Mouse (Mus musculus) liver, embryonic 12.5 days (tissue): ENCODE results near the gene Vars2. TPM values are rescaled to one million over a fixed set of nuclear protein-coding genes. Genes with fewer than 3 reads are reported as not detected.

Experiments used
- ATAC-seq: fragments of 200-750 bp; cut with Nextera tagmentation; 2 replicates; pipeline ENCODE4 v1.8.0; 2017; ENCODE audit warnings: moderate number of reproducible peaks, mild to moderate bottlenecking, moderate library complexity
- H3K27ac ChIP-seq: fragments of 300-500 bp; sonication (generic); 2 replicates; pipeline ENCODE4 v1.5.1; 2016; ENCODE audit warnings: mild to moderate bottlenecking
- H3K27me3 ChIP-seq: fragments of 300-500 bp; sonication (generic); replicated peaks from 2 replicates; pipeline ENCODE4 v1.6.1; 2016; ENCODE audit warnings: mild to moderate bottlenecking, moderate library complexity
- H3K36me3 ChIP-seq: fragments of 300-500 bp; sonication (generic); 2 replicates; pipeline ENCODE4 v1.6.1; 2016; ENCODE audit warnings: mild to moderate bottlenecking, moderate library complexity
- H3K4me1 ChIP-seq: fragments of 300-500 bp; sonication (generic); 2 replicates; pipeline ENCODE4 v1.6.1; 2016
- H3K4me2 ChIP-seq: fragments of 300-500 bp; sonication (generic); 2 replicates; pipeline ENCODE4 v1.6.1; 2016; ENCODE audit warnings: mild to moderate bottlenecking, moderate library complexity
- H3K4me3 ChIP-seq: fragments of 300-500 bp; sonication (generic); 2 replicates; pipeline ENCODE4 v1.5.1; 2016; ENCODE audit warnings: mild to moderate bottlenecking, moderate library complexity
- H3K9ac ChIP-seq: fragments of 300-500 bp; sonication (generic); 2 replicates; pipeline ENCODE4 v1.6.1; 2016; ENCODE audit warnings: mild to moderate bottlenecking, moderate library complexity
- H3K9me3 ChIP-seq: fragments of 300-500 bp; sonication (generic); replicated peaks from 2 replicates; pipeline ENCODE4 v1.6.1; 2016; ENCODE audit warnings: mild to moderate bottlenecking, moderate library complexity
- WGBS: fragments of 180-500 bp; shearing (Covaris S2); methylation state at CpG from one replicate; pipeline ENCODE4 v1.1.7; 2016; ENCODE audit not compliant: insufficient replicate concordance; 5-methylcytosine and 5-hydroxymethylcytosine counted together
- polyA plus RNA-seq: library from polyadenylated mRNA; unstranded; fragments of >200 nt; fragmentation: Nextera tagmentation; extraction: Ambion mirVana; gene quantifications from 2 replicates; pipeline ENCODE4 v1.2.1, GENCODE M21; 2016

Gene Vars2
- polyA plus RNA-seq, 1 experiment from 2014 or later, result 11.8 TPM

- Histone ChIP-seq H3K27ac (no peak overlapping the region), H3K27me3 (peaks cover 37% of the 10 kb centered on the region), H3K4me1 (no peaks in the 10 kb centered on the region), H3K9ac (no peak overlapping the region), H3K9me3 (no peaks in the 10 kb centered on the region), H3K36me3 (peaks cover 8% of the 10 kb centered on the region; the same call in 1 of the 2 replicates), H3K4me2 (no peak overlapping the region), H3K4me3 (no peak overlapping the region)
- 60% methylated on average over 4 of the region's 4 CpGs for WGBS
- ATAC-seq, result no peak
These were observed 24.4 kb upstream of the Vars2 start for GRCm38 (mm10) chr17:35691811-35692210.

GRCm38 (mm10) chr17:35689936-35690645 lies 22.7 kb upstream of the Vars2 start:
- ATAC-seq, result no peak
- no peak overlapping the region for H3K4me3 ChIP-seq
- H3K4me1 ChIP-seq, result no peaks in the 10 kb centered on the region
- no peak overlapping the region for H3K27ac ChIP-seq
- H3K4me2 ChIP-seq, result no peak overlapping the region
- H3K36me3 ChIP-seq, result peaks cover 8% of the 10 kb centered on the region; the same call in 1 of the 2 replicates
- no peaks in the 10 kb centered on the region for H3K9me3 ChIP-seq
- no peak overlapping the region for H3K9ac ChIP-seq
- WGBS, result 74% methylated on average over 18 of the region's 18 CpGs
- peaks cover 43% of the 10 kb centered on the region for H3K27me3 ChIP-seq

GRCm38 (mm10) chr17:35688347-35689175 lies 21.2 kb upstream of the Vars2 start:
- no peaks in the 10 kb centered on the region for H3K4me1 ChIP-seq
- no peak overlapping the region for H3K27ac ChIP-seq
- WGBS, result 64% methylated on average over 25 of the region's 25 CpGs
- ATAC-seq, result no peak
- H3K4me3 ChIP-seq, result no peak overlapping the region
- no peak overlapping the region for H3K4me2 ChIP-seq
- H3K9ac ChIP-seq, result no peak overlapping the region
- H3K9me3 ChIP-seq, result no peaks in the 10 kb centered on the region
- peaks cover 48% of the 10 kb centered on the region for H3K27me3 ChIP-seq
- peaks cover 8% of the 10 kb centered on the region; the same call in 1 of the 2 replicates for H3K36me3 ChIP-seq

GRCm38 (mm10) chr17:35685061-35685460 lies 17.7 kb upstream of the Vars2 start:
- Histone ChIP-seq H3K9ac (no peak overlapping the region), H3K9me3 (no peaks in the 10 kb centered on the region), H3K27ac (no peak overlapping the region), H3K4me2 (no peak overlapping the region), H3K4me3 (no peak overlapping the region), H3K4me1 (no peaks in the 10 kb centered on the region), H3K36me3 (0 out of 2 replicates have a peak, but pooled peaks cover 2% of the 10 kb centered on the region), H3K27me3 (peaks cover 44% of the 10 kb centered on the region)
- ATAC-seq, result no peak
- 51% methylated on average over 9 of the region's 9 CpGs for WGBS

GRCm38 (mm10) chr17:35681986-35682385 lies 14.6 kb upstream of the Vars2 start:
- no peak for ATAC-seq
- Histone ChIP-seq H3K4me3 (no peak overlapping the region), H3K27me3 (peaks cover 38% of the 10 kb centered on the region), H3K9me3 (no peaks in the 10 kb centered on the region), H3K36me3 (no peaks in the 10 kb centered on the region), H3K9ac (no peak overlapping the region), H3K4me2 (no peak overlapping the region), H3K4me1 (no peaks in the 10 kb centered on the region), H3K27ac (no peak overlapping the region)
- 74% methylated on average over 13 of the region's 13 CpGs for WGBS

- peaks cover 24% of the 10 kb centered on the region for H3K27me3 ChIP-seq
- no peaks in the 10 kb centered on the region for H3K36me3 ChIP-seq
- no peak overlapping the region for H3K4me3 ChIP-seq
- no peak for ATAC-seq
- no peak overlapping the region for H3K4me2 ChIP-seq
- no peaks in the 10 kb centered on the region for H3K9me3 ChIP-seq
- no peak overlapping the region for H3K27ac ChIP-seq
- 56% methylated on average over 6 of the region's 6 CpGs for whole genome bisulfite sequencing
- no peak overlapping the region for H3K9ac ChIP-seq
- H3K4me1 ChIP-seq, result no peaks in the 10 kb centered on the region
These were observed 13.2 kb upstream of the Vars2 start for GRCm38 (mm10) chr17:35680591-35680990.

GRCm38 (mm10) chr17:35673416-35674035 lies 6.1 kb upstream of the Vars2 start, which contains the start of gene Gtf2h4:
Gtf2h4 (minus strand) TSS chr17:35673739.
- Histone ChIP-seq H3K9ac (peak within 1 kb of the TSS; percentile 86), H3K27ac (peak within 1 kb of the TSS; percentile 51; the same call in 1 of the 2 replicates), H3K4me1 (peaks cover 18% of the 10 kb centered on the region), H3K36me3 (peaks cover 25% of the 10 kb centered on the region), H3K27me3 (no peaks in the 10 kb centered on the region), H3K4me2 (peak within 1 kb of the TSS; percentile 83), H3K9me3 (no peaks in the 10 kb centered on the region), H3K4me3 (peak within 1 kb of the TSS; percentile 83)
- 1% methylated on average over 23 of the region's 23 CpGs for WGBS
- peak; percentile 96 for ATAC-seq

- Histone ChIP-seq H3K27me3 (no peaks in the 10 kb centered on the region), H3K4me1 (peaks cover 26% of the 10 kb centered on the region), H3K9ac (peak overlapping the region; percentile 86; the same call in 1 of the 2 replicates), H3K36me3 (peaks cover 25% of the 10 kb centered on the region), H3K4me2 (peak overlapping the region; percentile 83), H3K9me3 (no peaks in the 10 kb centered on the region), H3K27ac (no peak overlapping the region), H3K4me3 (peak overlapping the region; percentile 83)
- ATAC-seq, result no peak
- WGBS, result 80% methylated on average over 6 of the region's 6 CpGs
These were observed 5.1 kb upstream of the Vars2 start for GRCm38 (mm10) chr17:35672527-35672926.

GRCm38 (mm10) chr17:35671846-35672245 lies 4.5 kb upstream of the Vars2 start:
- no peak for ATAC-seq
- Histone ChIP-seq H3K9ac (no peak overlapping the region), H3K36me3 (peaks cover 25% of the 10 kb centered on the region), H3K27me3 (no peaks in the 10 kb centered on the region), H3K4me2 (no peak overlapping the region), H3K4me1 (peaks cover 28% of the 10 kb centered on the region), H3K9me3 (no peaks in the 10 kb centered on the region), H3K4me3 (no peak overlapping the region), H3K27ac (no peak overlapping the region)
- WGBS, result 93% methylated on average over 6 of the region's 6 CpGs

- WGBS, result 87% methylated on average over 9 of the region's 9 CpGs
- no peaks in the 10 kb centered on the region for H3K9me3 ChIP-seq
- ATAC-seq, result no peak
- no peak overlapping the region for H3K4me3 ChIP-seq
- peaks cover 34% of the 10 kb centered on the region for H3K36me3 ChIP-seq
- H3K4me1 ChIP-seq, result peaks cover 39% of the 10 kb centered on the region
- no peak overlapping the region for H3K27ac ChIP-seq
- no peaks in the 10 kb centered on the region for H3K27me3 ChIP-seq
- H3K4me2 ChIP-seq, result no peak overlapping the region
- H3K9ac ChIP-seq, result no peak overlapping the region
These were observed 2.3 kb upstream of the Vars2 start for GRCm38 (mm10) chr17:35669731-35670130.

GRCm38 (mm10) chr17:35666851-35667256 lies 538 bp downstream of the Vars2 start:
- peak; percentile 31 for ATAC-seq
- no peaks in the 10 kb centered on the region for H3K9me3 ChIP-seq
- peaks cover 57% of the 10 kb centered on the region for H3K36me3 ChIP-seq
- peaks cover 21% of the 10 kb centered on the region for H3K4me1 ChIP-seq
- WGBS, result 8% methylated on average over 13 of the region's 13 CpGs
- H3K27me3 ChIP-seq, result no peaks in the 10 kb centered on the region
- peak overlapping the region; percentile 86 for H3K9ac ChIP-seq
- peak overlapping the region; percentile 78 for H3K4me3 ChIP-seq
- H3K4me2 ChIP-seq, result peak overlapping the region; percentile 93
- peak overlapping the region; percentile 68 for H3K27ac ChIP-seq
